Mouse (Mus musculus): ENCODE results near the gene Slc25a51.

DNA sequence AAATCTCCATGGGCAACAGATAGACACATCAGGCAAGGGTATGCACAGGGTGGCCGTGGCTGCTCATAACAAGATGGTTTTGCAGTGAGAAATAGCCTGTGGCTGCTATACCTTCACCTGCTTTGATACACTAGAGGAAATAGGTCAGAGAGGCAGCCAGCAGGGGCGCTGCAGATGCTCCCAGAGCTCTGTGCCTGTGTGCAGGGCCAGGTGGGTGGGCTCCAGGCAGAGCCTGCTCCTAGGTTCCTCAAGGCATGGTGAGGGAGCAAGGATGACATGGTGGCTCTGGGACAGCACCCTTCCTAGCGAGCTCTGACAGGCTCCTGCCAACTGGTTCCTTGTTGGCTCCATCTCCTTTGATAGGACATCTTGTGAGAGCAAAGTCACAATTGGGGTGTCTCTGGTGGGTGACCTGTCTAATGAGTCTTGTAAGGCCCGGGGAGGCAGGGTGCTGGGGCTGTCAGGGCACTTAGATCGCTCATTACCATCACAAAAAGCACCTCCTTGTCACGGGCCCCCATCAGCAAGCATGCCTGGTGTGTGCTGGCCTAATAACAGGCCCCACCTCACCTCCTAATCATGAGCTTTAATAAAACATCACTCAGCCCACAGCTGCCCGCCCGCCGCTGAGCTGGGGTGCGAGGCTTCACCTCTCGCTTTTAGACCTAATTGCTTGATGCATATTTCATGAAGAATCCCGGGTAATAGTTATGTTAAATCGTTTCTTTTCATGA lies 18.3 kb upstream of the Slc25a51 start:
- 0 out of 2 replicates have a peak, but pooled peaks have one; percentile 8 for TF ChIP-seq CTCF (IDR thresholded peaks at IDR 0.05; ENCODE audit: insufficient read depth, low read depth, low read length)
- TF ChIP-seq POLR2A (IDR thresholded peaks at IDR 0.05; ENCODE audit: insufficient read depth, low read depth, low read length): no peak
